Mouse (Mus musculus): Measurements from ENCODE around the gene Ccdc171. TPM values are rescaled to one million over a fixed set of nuclear protein-coding genes. Genes with fewer than 3 reads are reported as not detected.

Ccdc171 gene
- total and polyA plus RNA-seq, 2 experiments from 2014 or later, result 0.46 to 1.2 TPM

GRCm38 (mm10) chr4:83780044-83780443 lies 254.7 kb downstream of the Ccdc171 start:
- ATAC-seq (ENCODE audit: insufficient read depth, low read depth), result no peak
- WGBS, result 97% methylated on average over 4 of the region's 4 CpGs
- Histone ChIP-seq H3K27me3 (ENCODE audit: control insufficient read depth, insufficient read depth, low read length) (no peaks in the 10 kb centered on the region), H3K9me3 (replicated peaks; ENCODE audit: control insufficient read depth, low read length) (no peaks in the 10 kb centered on the region), H3K4me2 (ENCODE audit: low read depth, low read length) (no peak overlapping the region), H3K36me3 (replicated peaks; ENCODE audit: control insufficient read depth, insufficient read depth, low read length) (no peaks in the 10 kb centered on the region), H3K27ac (ENCODE audit: low read depth) (no peak overlapping the region), H3K9ac (replicated peaks; ENCODE audit: low read depth, low read length) (no peak overlapping the region), H3K4me3 (ENCODE audit: low read depth, low read length) (no peak overlapping the region), H3K4me1 (ENCODE audit: control insufficient read depth, insufficient read depth) (no peaks in the 10 kb centered on the region)
- TF ChIP-seq CTCF (IDR thresholded peaks at IDR 0.05; ENCODE audit: low read depth) (no peak), EP300 (IDR thresholded peaks at IDR 0.05; ENCODE audit: low read depth) (no peak)
- DNase-seq (ENCODE audit: low spot score), result no peak

GRCm38 (mm10) chr4:83785115-83785514 lies 259.8 kb downstream of the Ccdc171 start:
- TF ChIP-seq EP300 (IDR thresholded peaks at IDR 0.05; ENCODE audit: low read depth), result no peak
- TF ChIP-seq CTCF (IDR thresholded peaks at IDR 0.05; ENCODE audit: low read depth), result no peak
- Histone ChIP-seq H3K36me3 (replicated peaks; ENCODE audit: control insufficient read depth, insufficient read depth, low read length) (no peaks in the 10 kb centered on the region), H3K4me3 (ENCODE audit: low read depth, low read length) (no peak overlapping the region), H3K9me3 (replicated peaks; ENCODE audit: control insufficient read depth, low read length) (no peaks in the 10 kb centered on the region), H3K4me2 (ENCODE audit: low read depth, low read length) (no peak overlapping the region), H3K27me3 (ENCODE audit: control insufficient read depth, insufficient read depth, low read length) (no peaks in the 10 kb centered on the region), H3K9ac (replicated peaks; ENCODE audit: low read depth, low read length) (no peak overlapping the region), H3K27ac (ENCODE audit: low read depth) (no peak overlapping the region), H3K4me1 (ENCODE audit: control insufficient read depth, insufficient read depth) (no peaks in the 10 kb centered on the region)
- DNase-seq (ENCODE audit: low spot score) (no peak), ATAC-seq (ENCODE audit: insufficient read depth, low read depth) (no peak)
- WGBS, result 69% methylated on average over 2 of the region's 2 CpGs

GRCm38 (mm10) chr4:83791811-83792210 lies 266.5 kb downstream of the Ccdc171 start:
- no peak overlapping the region for H3K4me3 ChIP-seq (ENCODE audit: low read depth, low read length)
- 61% methylated on average over 13 of the region's 13 CpGs for WGBS
- H3K4me2 ChIP-seq (ENCODE audit: low read depth, low read length), result no peak overlapping the region
- no peaks in the 10 kb centered on the region for H3K27me3 ChIP-seq (ENCODE audit: control insufficient read depth, insufficient read depth, low read length)
- no peak for TF ChIP-seq EP300 (IDR thresholded peaks at IDR 0.05; ENCODE audit: low read depth)
- no peak for TF ChIP-seq CTCF (IDR thresholded peaks at IDR 0.05; ENCODE audit: low read depth)
- H3K36me3 ChIP-seq (replicated peaks; ENCODE audit: control insufficient read depth, insufficient read depth, low read length), result no peaks in the 10 kb centered on the region
- H3K9ac ChIP-seq (replicated peaks; ENCODE audit: low read depth, low read length), result no peak overlapping the region
- no peak overlapping the region for H3K27ac ChIP-seq (ENCODE audit: low read depth)
- H3K4me1 ChIP-seq (ENCODE audit: control insufficient read depth, insufficient read depth), result no peaks in the 10 kb centered on the region
- no peak for ATAC-seq (ENCODE audit: insufficient read depth, low read depth)
- no peaks in the 10 kb centered on the region for H3K9me3 ChIP-seq (replicated peaks; ENCODE audit: control insufficient read depth, low read length)
- no peak for DNase-seq (ENCODE audit: low spot score)

GRCm38 (mm10) chr4:83794315-83794922 lies 269.1 kb downstream of the Ccdc171 start:
- TF ChIP-seq EP300 (IDR thresholded peaks at IDR 0.05; ENCODE audit: low read depth), result no peak
- TF ChIP-seq CTCF (IDR thresholded peaks at IDR 0.05; ENCODE audit: low read depth), result peak; percentile 85
- WGBS, result 36% methylated on average over 9 of the region's 9 CpGs
- no peak overlapping the region for H3K4me2 ChIP-seq (ENCODE audit: low read depth, low read length)
- no peak overlapping the region for H3K4me3 ChIP-seq (ENCODE audit: low read depth, low read length)
- no peak overlapping the region for H3K27ac ChIP-seq (ENCODE audit: low read depth)
- H3K27me3 ChIP-seq (ENCODE audit: control insufficient read depth, insufficient read depth, low read length), result no peaks in the 10 kb centered on the region
- H3K4me1 ChIP-seq (ENCODE audit: control insufficient read depth, insufficient read depth), result no peaks in the 10 kb centered on the region
- DNase-seq (ENCODE audit: low spot score) (peak; percentile 70), ATAC-seq (ENCODE audit: insufficient read depth, low read depth) (no peak; the same call in 1 of the 2 replicates)
- H3K9ac ChIP-seq (replicated peaks; ENCODE audit: low read depth, low read length), result no peak overlapping the region
- no peaks in the 10 kb centered on the region for H3K9me3 ChIP-seq (replicated peaks; ENCODE audit: control insufficient read depth, low read length)
- H3K36me3 ChIP-seq (replicated peaks; ENCODE audit: control insufficient read depth, insufficient read depth, low read length), result no peaks in the 10 kb centered on the region

- WGBS, result 70% methylated on average over 5 of the region's 5 CpGs
- Histone ChIP-seq H3K27me3 (ENCODE audit: control insufficient read depth, insufficient read depth, low read length) (no peaks in the 10 kb centered on the region), H3K9ac (replicated peaks; ENCODE audit: low read depth, low read length) (no peak overlapping the region), H3K4me1 (ENCODE audit: control insufficient read depth, insufficient read depth) (no peaks in the 10 kb centered on the region), H3K9me3 (replicated peaks; ENCODE audit: control insufficient read depth, low read length) (no peaks in the 10 kb centered on the region), H3K36me3 (replicated peaks; ENCODE audit: control insufficient read depth, insufficient read depth, low read length) (no peaks in the 10 kb centered on the region), H3K4me3 (ENCODE audit: low read depth, low read length) (no peak overlapping the region), H3K27ac (ENCODE audit: low read depth) (no peak overlapping the region), H3K4me2 (ENCODE audit: low read depth, low read length) (no peak overlapping the region)
- TF ChIP-seq EP300 (IDR thresholded peaks at IDR 0.05; ENCODE audit: low read depth), result no peak
- no peak for TF ChIP-seq CTCF (IDR thresholded peaks at IDR 0.05; ENCODE audit: low read depth)
- DNase-seq (ENCODE audit: low spot score) (no peak), ATAC-seq (ENCODE audit: insufficient read depth, low read depth) (no peak)
Measured at GRCm38 (mm10) chr4:83794930-83795459, 269.6 kb downstream of the Ccdc171 start.

- H3K4me2 ChIP-seq (ENCODE audit: low read depth, low read length), result 0 out of 2 replicates have a peak overlapping the region, but pooled peaks have one; percentile 12
- no peak overlapping the region for H3K9ac ChIP-seq (replicated peaks; ENCODE audit: low read depth, low read length)
- no peaks in the 10 kb centered on the region for H3K9me3 ChIP-seq (replicated peaks; ENCODE audit: control insufficient read depth, low read length)
- no peak overlapping the region for H3K4me3 ChIP-seq (ENCODE audit: low read depth, low read length)
- 76% methylated on average over 14 of the region's 14 CpGs for WGBS
- DNase-seq (ENCODE audit: low spot score), result no peak
- H3K36me3 ChIP-seq (replicated peaks; ENCODE audit: control insufficient read depth, insufficient read depth, low read length), result no peaks in the 10 kb centered on the region
- TF ChIP-seq CTCF (IDR thresholded peaks at IDR 0.05; ENCODE audit: low read depth) (no peak), EP300 (IDR thresholded peaks at IDR 0.05; ENCODE audit: low read depth) (no peak)
- no peak overlapping the region for H3K27ac ChIP-seq (ENCODE audit: low read depth)
- H3K4me1 ChIP-seq (ENCODE audit: control insufficient read depth, insufficient read depth), result no peaks in the 10 kb centered on the region
- H3K27me3 ChIP-seq (ENCODE audit: control insufficient read depth, insufficient read depth, low read length), result no peaks in the 10 kb centered on the region
- ATAC-seq (ENCODE audit: insufficient read depth, low read depth), result no peak
Measured at GRCm38 (mm10) chr4:83797976-83798375, 272.6 kb downstream of the Ccdc171 start.
